Mouse (Mus musculus) intestine, postnatal 0 days (tissue): ENCODE measurements around the gene Kcnj11. TPM values are rescaled to one million over a fixed set of nuclear protein-coding genes. Genes with fewer than 3 reads are reported as not detected.

Experiments
- ATAC-seq: fragments of 200-750 bp; cut with Nextera tagmentation; 2 replicates; pipeline ENCODE4 v1.8.0; 2017; ENCODE audit warnings: mild to moderate bottlenecking, moderate TSS enrichment, moderate library complexity
- H3K27ac ChIP-seq: fragments of 300-500 bp; sonication (generic); 2 replicates; pipeline ENCODE4 v1.5.1; 2014; ENCODE audit warnings: mild to moderate bottlenecking, low read depth, low read length, moderate library complexity
- H3K27me3 ChIP-seq: fragments of 300-500 bp; sonication (generic); replicated peaks from 2 replicates; pipeline ENCODE4 v1.6.1; 2014; ENCODE audit warnings: low read length, mixed read lengths; ENCODE audit not compliant: control insufficient read depth, insufficient read depth
- H3K36me3 ChIP-seq: fragments of 300-500 bp; sonication (generic); 2 replicates; pipeline ENCODE4 v1.6.1; 2014; ENCODE audit warnings: mild to moderate bottlenecking, moderate library complexity; ENCODE audit not compliant: control insufficient read depth, insufficient read depth
- H3K4me1 ChIP-seq: fragments of 300-500 bp; sonication (generic); replicated peaks from 2 replicates; pipeline ENCODE4 v1.6.1; 2014; ENCODE audit warnings: antibody characterized with exemption, low read length, mixed read lengths; ENCODE audit not compliant: control insufficient read depth, insufficient read depth
- H3K4me2 ChIP-seq: fragments of 300-500 bp; sonication (generic); replicated peaks from 2 replicates; pipeline ENCODE4 v1.6.1; 2014; ENCODE audit warnings: low read depth, mild to moderate bottlenecking, moderate library complexity
- H3K4me3 ChIP-seq: fragments of 300-500 bp; sonication (generic); 2 replicates; pipeline ENCODE4 v1.5.1; 2014; ENCODE audit warnings: low read depth, low read length
- H3K9ac ChIP-seq: fragments of 300-500 bp; sonication (generic); 2 replicates; pipeline ENCODE4 v1.6.1; 2014; ENCODE audit warnings: mild to moderate bottlenecking, low read depth, low read length
- H3K9me3 ChIP-seq: fragments of 300-500 bp; sonication (generic); 2 replicates; pipeline ENCODE4 v1.6.1; 2016; ENCODE audit warnings: mixed run types; ENCODE audit not compliant: control insufficient read depth
- CTCF ChIP-seq: sonication (generic); IDR thresholded peaks from 2 replicates; pipeline ENCODE4 v1.5.1; 2016; ENCODE audit warnings: low read depth, mild to moderate bottlenecking, control low read depth, antibody characterized with exemption, moderate library complexity
- WGBS: fragments of 180-500 bp; shearing (Covaris S2); extraction: QIAGEN DNeasy Blood & Tissue Kit; methylation state at CpG from one replicate; pipeline ENCODE4 v1.1.7; 2014; 5-methylcytosine and 5-hydroxymethylcytosine counted together
- polyA plus RNA-seq: library from polyadenylated mRNA; unstranded; fragments of >200 nt; fragmentation: Nextera tagmentation; extraction: Ambion mirVana; gene quantifications from 2 replicates; pipeline ENCODE4 v1.2.1, GENCODE M21; 2015

Kcnj11 gene
- polyA plus RNA-seq, 1 experiment from 2014 or later = 0.21 TPM

DNA sequence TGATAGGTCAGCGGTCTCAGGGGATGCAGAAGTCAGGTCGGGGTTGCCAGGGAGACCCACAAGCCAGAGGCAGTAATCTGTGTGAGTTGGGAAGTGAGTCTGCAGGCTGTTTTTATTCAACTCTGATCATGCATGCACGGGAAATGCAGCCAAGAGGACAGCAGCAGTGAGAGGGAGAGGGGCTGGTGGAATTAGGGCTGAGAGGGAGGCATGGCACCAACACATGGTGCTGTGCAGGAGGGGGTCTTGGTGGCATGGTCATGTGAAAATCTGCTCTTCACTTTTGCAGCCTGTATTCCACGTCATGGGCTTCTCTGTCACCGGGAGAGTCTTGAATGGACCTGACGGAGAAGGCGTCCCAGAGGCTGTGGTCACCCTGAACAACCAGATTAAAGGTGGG, 50.6 kb downstream of the Kcnj11 start:
- no peaks in the 10 kb centered on the region for H3K9me3 ChIP-seq
- no peaks in the 10 kb centered on the region for H3K4me1 ChIP-seq
- H3K9ac ChIP-seq = no peak overlapping the region
- H3K27me3 ChIP-seq = no peaks in the 10 kb centered on the region
- no peak for TF ChIP-seq CTCF
- H3K27ac ChIP-seq = no peak overlapping the region
- ATAC-seq = no peak
- H3K4me3 ChIP-seq = no peak overlapping the region
- H3K36me3 ChIP-seq = peaks cover 69% of the 10 kb centered on the region
- WGBS = 90% methylated on average over 7 of the region's 7 CpGs
- no peak overlapping the region for H3K4me2 ChIP-seq

DNA sequence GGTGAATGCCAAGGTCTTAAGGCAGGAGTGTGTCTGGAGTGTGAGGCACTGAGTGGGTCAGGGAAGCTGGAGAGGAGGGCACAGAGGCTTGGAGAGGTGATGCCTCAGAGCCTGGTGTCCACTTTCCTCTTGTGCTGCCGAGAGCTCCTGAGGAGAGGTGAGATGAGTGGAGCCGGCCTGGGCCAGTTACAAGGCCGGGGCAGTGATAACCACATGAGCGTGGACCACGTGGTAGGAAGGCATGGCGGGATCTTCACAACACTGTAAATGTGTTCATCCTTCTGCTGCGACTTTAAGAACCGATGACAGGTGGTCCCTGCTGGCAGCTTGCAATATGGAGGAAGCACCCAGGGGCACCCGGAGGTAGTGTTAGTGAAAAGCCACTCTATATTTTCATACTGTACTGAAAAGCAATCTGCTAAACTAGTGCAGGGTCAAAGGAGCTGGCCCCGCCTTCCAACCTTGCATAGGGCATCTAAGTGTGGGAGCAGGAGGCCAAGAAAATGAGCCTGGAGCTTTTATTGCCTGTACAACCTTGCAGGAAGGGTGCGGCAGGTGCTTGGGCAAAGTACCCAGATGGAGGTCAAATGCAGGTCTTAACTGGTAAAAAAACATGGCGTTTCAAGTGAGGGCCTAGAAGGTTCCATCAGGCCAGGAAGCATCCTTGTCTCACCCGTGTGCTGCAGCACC, 52.5 kb downstream of the Kcnj11 start:
- Histone ChIP-seq H3K4me1 (no peaks in the 10 kb centered on the region), H3K36me3 (peaks cover 62% of the 10 kb centered on the region), H3K4me3 (no peak overlapping the region), H3K9ac (no peak overlapping the region), H3K4me2 (no peak overlapping the region), H3K27me3 (no peaks in the 10 kb centered on the region), H3K9me3 (no peaks in the 10 kb centered on the region), H3K27ac (peak overlapping the region; percentile 71)
- no peak for TF ChIP-seq CTCF
- ATAC-seq = peak; percentile 94
- WGBS = 37% methylated on average over 13 of the region's 13 CpGs

DNA sequence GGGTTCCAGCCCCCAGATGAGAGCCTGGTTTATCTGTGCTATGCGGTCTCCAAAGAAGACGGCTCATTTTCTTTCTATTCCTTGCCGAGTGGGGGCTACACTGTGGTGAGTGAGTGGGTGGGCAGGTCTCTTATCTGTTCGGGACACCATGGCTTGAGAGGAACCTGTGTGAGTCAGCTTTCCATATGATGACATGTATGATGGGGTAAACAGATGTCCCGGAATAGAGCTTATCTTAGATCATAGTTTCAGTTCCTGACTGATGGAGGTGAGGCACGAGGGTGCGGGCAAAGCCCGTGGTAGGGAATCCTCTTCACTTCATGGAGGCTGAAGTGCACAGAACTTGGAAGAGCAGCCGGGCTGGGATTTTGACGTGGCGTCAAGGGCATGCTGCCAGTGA, 54.7 kb downstream of the Kcnj11 start:
- no peak for TF ChIP-seq CTCF
- no peak overlapping the region for H3K4me3 ChIP-seq
- no peak overlapping the region for H3K27ac ChIP-seq
- no peaks in the 10 kb centered on the region for H3K27me3 ChIP-seq
- H3K4me1 ChIP-seq = no peaks in the 10 kb centered on the region
- H3K9ac ChIP-seq = no peak overlapping the region
- no peaks in the 10 kb centered on the region for H3K9me3 ChIP-seq
- peaks cover 66% of the 10 kb centered on the region for H3K36me3 ChIP-seq
- WGBS = 88% methylated on average over 11 of the region's 11 CpGs
- no peak for ATAC-seq
- no peak overlapping the region for H3K4me2 ChIP-seq

DNA sequence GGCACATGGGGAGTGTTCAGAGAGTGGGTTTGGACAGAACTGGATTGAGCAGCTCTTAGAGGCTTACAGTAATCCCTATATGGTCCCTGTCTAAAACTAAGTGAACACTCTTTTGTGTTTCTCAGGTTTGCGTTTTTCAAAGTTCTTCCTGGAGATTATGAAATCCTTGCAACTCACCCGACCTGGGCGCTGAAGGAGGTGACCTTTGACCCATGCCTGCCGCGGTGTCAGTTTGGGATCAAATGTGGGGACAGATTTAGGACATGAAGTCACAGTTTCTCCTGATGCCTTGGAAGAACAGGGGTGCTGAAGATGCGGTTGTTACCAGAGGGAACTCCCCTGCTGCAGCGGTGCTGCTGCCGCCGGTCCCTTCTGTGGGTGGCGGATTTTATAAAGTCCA, 56.5 kb downstream of the Kcnj11 start:
- H3K27ac ChIP-seq = peak overlapping the region; percentile 54
- WGBS = 69% methylated on average over 10 of the region's 10 CpGs
- no peak for TF ChIP-seq CTCF
- H3K4me1 ChIP-seq = no peaks in the 10 kb centered on the region
- peaks cover 60% of the 10 kb centered on the region for H3K36me3 ChIP-seq
- no peak for ATAC-seq
- H3K27me3 ChIP-seq = no peaks in the 10 kb centered on the region
- H3K4me2 ChIP-seq = no peak overlapping the region
- H3K9me3 ChIP-seq = no peaks in the 10 kb centered on the region
- H3K9ac ChIP-seq = no peak overlapping the region
- H3K4me3 ChIP-seq = no peak overlapping the region

Other genes starting within 250 kb of the Kcnj11 start
- gene Kdelr1, start 228.0 kb downstream of the Kcnj11 start, polyA plus RNA-seq = 99.6 and 107 TPM in 2 replicates
- 0.66 and 1.1 TPM in 2 replicates for gene Grin2d, start 222.4 kb downstream of the Kcnj11 start, polyA plus RNA-seq
- gene Syngr4, start 204.1 kb downstream of the Kcnj11 start, polyA plus RNA-seq = 0.72 and 0.75 TPM in 2 replicates
- 6.8 and 7.4 TPM in 2 replicates for gene Tmem143, start 203.8 kb downstream of the Kcnj11 start, polyA plus RNA-seq
- gene Emp3, start 179.4 kb downstream of the Kcnj11 start, polyA plus RNA-seq = 82.4 and 83.3 TPM in 2 replicates
- 2.9 and 3.3 TPM in 2 replicates for gene Ccdc114, start 176.7 kb downstream of the Kcnj11 start, polyA plus RNA-seq
- 5.3 and 7.1 TPM in 2 replicates for gene Abcc6, start 70.5 kb downstream of the Kcnj11 start, polyA plus RNA-seq
- 34.4 and 37.3 TPM in 2 replicates for gene Nomo1, start 67.1 kb downstream of the Kcnj11 start, polyA plus RNA-seq
- 0.95 and 1.8 TPM in 2 replicates for gene Abcc8, start 79.3 kb upstream of the Kcnj11 start, polyA plus RNA-seq
- 132 and 142 TPM in 2 replicates for gene Ush1c, start 137.7 kb upstream of the Kcnj11 start, polyA plus RNA-seq
- gene Otog, start 140.2 kb upstream of the Kcnj11 start, polyA plus RNA-seq = not detected in 2 replicates